Mouse (Mus musculus) ES-E14 (cell line): ENCODE measurements at regions not wholly inside any gene's neighbourhood (a gene's known extent, or its start where the extent isn't known, plus 50 kb on each side); places are given as distances from the start of the nearest gene placed in this dataset.

Experiments
- DNase-seq: peaks from one replicate; pipeline ENCODE4 v3.0.0-alpha.2; 2013; ENCODE audit warnings: low read depth, low spot score
- H3K27ac ChIP-seq: 2 replicates; pipeline ENCODE4 v1.5.1; 2012; ENCODE audit warnings: low read depth, mild to moderate bottlenecking, low read length, moderate library complexity, mixed read lengths; ENCODE audit not compliant: poor library complexity, insufficient read depth, severe bottlenecking
- H3K36me3 ChIP-seq: 2 replicates; pipeline ENCODE4 v1.6.1; 2012; ENCODE audit warnings: mild to moderate bottlenecking, low read length, moderate library complexity, mixed read lengths; ENCODE audit not compliant: control insufficient read depth, poor library complexity, insufficient read depth, severe bottlenecking
- H3K4me1 ChIP-seq, 2 experiments: fragments of 150-350 bp in 1 of 2; sonication (generic) in 1 of 2; 2 replicates each; pipeline ENCODE4 v1.6.1; 2012; ENCODE audit warnings: low read length in 2 of 2, mild to moderate bottlenecking in 1 of 2, mixed read lengths in 1 of 2; ENCODE audit not compliant: control insufficient read depth in 2 of 2, insufficient read depth in 2 of 2, poor library complexity in 1 of 2
- H3K4me3 ChIP-seq, 2 experiments: fragments of 150-350 bp in 1 of 2; sonication (generic) in 1 of 2; 2 replicates each; pipeline ENCODE4 v1.5.1; 2012; ENCODE audit warnings: low read length in 2 of 2, low read depth in 1 of 2, mild to moderate bottlenecking in 1 of 2, mixed read lengths in 1 of 2; ENCODE audit not compliant: insufficient read depth in 1 of 2, poor library complexity in 1 of 2, severe bottlenecking in 1 of 2
- H3K9ac ChIP-seq: 2 replicates; pipeline ENCODE4 v1.6.1; 2012; ENCODE audit warnings: low read depth, mild to moderate bottlenecking, low read length, mixed read lengths; ENCODE audit not compliant: poor library complexity, insufficient read depth, severe bottlenecking
- H3K9me3 ChIP-seq: fragments of 150-350 bp; sonication (generic); 2 replicates; pipeline ENCODE4 v1.6.1; 2012; ENCODE audit warnings: low read depth, mild to moderate bottlenecking, low read length; ENCODE audit not compliant: control insufficient read depth, insufficient read depth
- CHD2 ChIP-seq: IDR thresholded peaks from 2 replicates; pipeline ENCODE4 v1.6.1; 2014; ENCODE audit warnings: mild to moderate bottlenecking, low read depth, low read length, inconsistent platforms
- HCFC1 ChIP-seq: IDR thresholded peaks from 2 replicates; pipeline ENCODE4 v1.6.1; 2012; ENCODE audit warnings: low read length, inconsistent platforms, borderline replicate concordance; ENCODE audit not compliant: insufficient read depth
- MAFK ChIP-seq: IDR thresholded peaks from 2 replicates; pipeline ENCODE4 v1.6.1; 2014; ENCODE audit warnings: mild to moderate bottlenecking, low read depth, low read length, inconsistent platforms; ENCODE audit not compliant: insufficient read depth
- ZC3H11A ChIP-seq: IDR thresholded peaks from 2 replicates; pipeline ENCODE4 v1.6.1; 2012; ENCODE audit warnings: low read depth, mild to moderate bottlenecking, inconsistent platforms, low read length, borderline replicate concordance
- ZNF384 ChIP-seq: IDR thresholded peaks from 2 replicates; pipeline ENCODE4 v1.6.1; 2012; ENCODE audit warnings: low read depth, low read length, inconsistent platforms
- in situ Hi-C, 2 experiments: fragments of 600-800 bp; cut with MboI; formaldehyde crosslinking; loops; one replicate each; pipeline ENCODE4 v1.15.1; 2025; ENCODE audit warnings: low sequenced_read_pairs in 2 of 2, inconsistent platforms in 1 of 2; ENCODE audit not compliant: unreplicated experiment in 2 of 2

DNA sequence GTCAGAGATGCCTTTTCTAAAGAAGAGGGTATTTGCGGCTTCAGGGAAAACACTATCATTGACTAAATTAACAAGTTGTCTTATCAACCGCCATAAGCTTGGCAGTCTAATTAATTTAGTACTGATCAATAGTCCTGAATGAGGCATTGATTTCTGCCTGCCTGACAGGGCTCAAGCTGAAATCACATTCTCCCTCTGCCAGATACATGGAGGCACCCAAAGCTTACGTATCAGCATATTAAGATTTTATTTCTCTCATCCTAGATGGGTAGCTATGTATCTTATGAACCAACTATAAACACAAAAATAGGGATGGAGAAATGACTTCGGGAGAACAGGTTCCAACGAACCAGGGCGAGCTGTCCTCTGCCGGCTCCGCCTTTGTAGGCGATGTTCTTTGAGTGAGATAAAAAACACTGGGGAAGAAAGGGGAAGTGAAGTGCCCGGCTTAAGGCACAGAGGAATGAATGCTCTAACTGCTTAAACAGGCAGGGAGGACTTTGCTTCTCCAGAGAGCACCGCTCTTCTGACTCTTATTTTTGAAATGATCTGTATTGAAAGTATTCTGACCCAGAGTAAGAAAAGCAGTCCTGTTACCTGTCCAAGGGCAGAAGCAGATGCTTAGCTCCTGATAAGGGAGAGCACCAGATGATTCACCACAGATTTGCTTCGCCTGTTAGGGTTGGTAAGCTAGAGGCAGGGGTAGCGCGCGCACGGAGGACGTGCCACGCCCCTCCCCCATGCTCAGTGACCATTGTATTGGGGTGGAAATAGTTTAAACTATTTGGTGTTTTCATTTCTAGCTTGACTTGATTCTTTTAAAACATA is 78.3 kb upstream of the Otx2 start:
- no peak for DNase-seq
- in situ Hi-C loops, result no loop called here
- no peak overlapping the region for H3K27ac ChIP-seq
- H3K9me3 ChIP-seq, result no peaks in the 10 kb centered on the region
- H3K36me3 ChIP-seq, result no peaks in the 10 kb centered on the region
- peaks cover 14 to 16% of the 10 kb centered on the region in 2 experiments for H3K4me1 ChIP-seq
- 0 out of 4 replicates have a peak overlapping the region, but pooled peaks of 1 of the 2 experiments have one; percentile 12 for H3K4me3 ChIP-seq
- TF ChIP-seq MAFK (no peak), HCFC1 (no peak), ZC3H11A (no peak), ZNF384 (no peak), CHD2 (no peak)
- no peak overlapping the region for H3K9ac ChIP-seq

DNA sequence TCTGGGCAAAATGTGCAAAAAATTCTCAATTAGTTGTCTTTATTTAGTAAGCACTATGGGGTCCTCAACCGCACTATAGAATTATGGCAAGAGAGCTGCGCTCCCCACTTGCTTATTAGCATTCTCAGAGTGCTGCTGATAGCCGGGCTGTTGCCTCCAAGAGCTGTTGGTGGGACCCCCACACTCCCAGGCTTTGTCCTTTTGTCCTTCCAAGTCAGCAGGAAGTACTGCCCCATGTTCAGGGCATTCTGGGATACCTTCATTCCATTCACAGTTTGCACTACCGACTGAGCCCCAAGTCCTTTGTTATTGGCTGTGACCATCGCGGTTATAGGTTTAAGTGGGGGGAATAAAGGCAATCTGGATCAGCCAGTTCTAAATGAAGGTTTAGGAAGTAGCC is 77.4 kb upstream of the Otx2 start:
- no peak overlapping the region for H3K9ac ChIP-seq
- DNase-seq, result no peak
- peaks cover 14 to 16% of the 10 kb centered on the region in 2 experiments for H3K4me1 ChIP-seq
- in situ Hi-C loops, result no loop called here
- H3K36me3 ChIP-seq, result no peaks in the 10 kb centered on the region
- no peak for TF ChIP-seq CHD2
- TF ChIP-seq ZNF384, result no peak
- TF ChIP-seq MAFK, result no peak
- no peak for TF ChIP-seq HCFC1
- no peak for TF ChIP-seq ZC3H11A
- no peak overlapping the region for H3K4me3 ChIP-seq
- H3K9me3 ChIP-seq, result no peaks in the 10 kb centered on the region
- no peak overlapping the region for H3K27ac ChIP-seq

DNA sequence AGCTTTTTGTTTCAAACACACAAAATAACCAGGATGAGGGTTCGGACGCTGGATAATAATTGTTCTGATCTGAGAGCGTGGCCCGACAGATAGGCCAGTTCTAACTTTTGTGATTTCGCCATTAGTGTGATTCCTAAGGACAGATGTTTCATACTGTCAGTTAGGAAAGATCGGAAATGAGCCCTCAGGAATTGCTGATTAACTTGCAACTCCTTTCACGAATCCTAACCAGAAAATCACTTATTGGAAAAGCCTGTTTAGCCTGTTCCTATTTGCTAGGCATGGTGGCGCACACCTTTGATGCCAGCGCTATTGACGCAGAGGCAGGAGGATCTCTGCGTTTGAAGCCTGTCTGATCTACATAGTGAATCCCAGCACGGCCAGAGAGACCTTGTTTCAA is 75.4 kb upstream of the Otx2 start:
- no peak for TF ChIP-seq ZC3H11A
- TF ChIP-seq CHD2, result no peak
- TF ChIP-seq HCFC1, result no peak
- no peak for TF ChIP-seq ZNF384
- TF ChIP-seq MAFK, result no peak
- Histone ChIP-seq H3K27ac (no peak overlapping the region), H3K4me3 (no peak overlapping the region), H3K36me3 (no peaks in the 10 kb centered on the region), H3K9me3 (no peaks in the 10 kb centered on the region), H3K4me1 (peaks cover 14 to 16% of the 10 kb centered on the region in 2 experiments), H3K9ac (no peak overlapping the region)
- in situ Hi-C loops, result no loop called here
- no peak for DNase-seq

DNA sequence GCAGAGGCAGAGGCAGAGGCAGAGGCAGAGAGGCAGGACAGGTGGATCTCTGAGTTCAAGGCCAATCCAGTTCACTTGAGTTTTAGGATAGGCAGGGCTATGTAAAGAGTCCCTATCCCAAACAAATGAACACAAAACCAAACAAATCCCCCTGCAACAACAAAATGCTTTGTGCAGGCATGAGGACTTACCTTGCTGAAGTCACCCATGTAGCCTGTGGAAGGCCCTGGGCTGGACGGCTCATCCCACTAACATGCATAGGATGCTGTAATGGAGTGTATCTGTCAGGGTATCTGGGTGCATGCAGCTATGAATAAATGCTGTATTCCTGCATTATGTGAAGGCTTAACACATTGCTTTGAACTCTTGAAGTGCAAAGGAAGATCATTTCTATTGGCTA is 74.3 kb upstream of the Otx2 start:
- TF ChIP-seq HCFC1, result no peak
- no peak for TF ChIP-seq MAFK
- TF ChIP-seq ZC3H11A, result no peak
- TF ChIP-seq ZNF384, result no peak
- no peak for TF ChIP-seq CHD2
- Histone ChIP-seq H3K36me3 (no peaks in the 10 kb centered on the region), H3K4me1 (peaks cover 9 to 10% of the 10 kb centered on the region in 2 experiments), H3K9ac (no peak overlapping the region), H3K4me3 (no peak overlapping the region), H3K27ac (no peak overlapping the region), H3K9me3 (no peaks in the 10 kb centered on the region)
- in situ Hi-C loops, result no loop called here
- no peak for DNase-seq
